Mouse (Mus musculus): ENCODE data around the gene Wdr43. TPM values are rescaled to one million over a fixed set of nuclear protein-coding genes. Genes with fewer than 3 reads are reported as not detected.
A peak's percentile ranks its signal among the peaks of the same experiment; 100 is the strongest.

Gene Wdr43
- polyA plus RNA-seq, 1 experiment from 2014 or later: 102 TPM

- no peaks in the 10 kb centered on the region for H3K27me3 ChIP-seq (ENCODE audit: low read depth, poor library complexity, severe bottlenecking)
- H3K4me1 ChIP-seq: peaks cover 13% of the 10 kb centered on the region
- no peak for DNase-seq (ENCODE audit: low spot score)
- no peak overlapping the region for H3K4me3 ChIP-seq
- H3K36me3 ChIP-seq: no peaks in the 10 kb centered on the region
- no peak overlapping the region for H3K27ac ChIP-seq (replicated peaks)
- H3K9me3 ChIP-seq (replicated peaks): no peaks in the 10 kb centered on the region
- 81% methylated on average over 5 of the region's 5 CpGs for WGBS
Observed at GRCm38 (mm10) chr17:71669511-71669910, 53.8 kb downstream of the Wdr43 start.

GRCm38 (mm10) chr17:71671840-71672546, 56.3 kb downstream of the Wdr43 start:
- H3K36me3 ChIP-seq: no peaks in the 10 kb centered on the region
- no peaks in the 10 kb centered on the region for H3K27me3 ChIP-seq (ENCODE audit: low read depth, poor library complexity, severe bottlenecking)
- DNase-seq (ENCODE audit: low spot score): peak; percentile 63
- WGBS: 55% methylated on average over 17 of the region's 17 CpGs
- H3K4me3 ChIP-seq: no peak overlapping the region
- no peaks in the 10 kb centered on the region for H3K9me3 ChIP-seq (replicated peaks)
- peaks cover 20% of the 10 kb centered on the region for H3K4me1 ChIP-seq
- H3K27ac ChIP-seq (replicated peaks): no peak overlapping the region

- peaks cover 20% of the 10 kb centered on the region for H3K4me1 ChIP-seq
- 60% methylated on average over 9 of the region's 9 CpGs for WGBS
- H3K36me3 ChIP-seq: no peaks in the 10 kb centered on the region
- H3K4me3 ChIP-seq: no peak within 1 kb of the TSS
- no peak within 1 kb of the TSS for H3K27ac ChIP-seq (replicated peaks)
- DNase-seq (ENCODE audit: low spot score): no peak
- H3K9me3 ChIP-seq (replicated peaks): no peaks in the 10 kb centered on the region
- no peaks in the 10 kb centered on the region for H3K27me3 ChIP-seq (ENCODE audit: low read depth, poor library complexity, severe bottlenecking)
Observed at GRCm38 (mm10) chr17:71673092-71673491, 57.4 kb downstream of the Wdr43 start, which contains the start of gene Togaram2. Gene Togaram2 (plus strand): TSS chr17:71673261.

- WGBS: 87% methylated on average over 9 of the region's 9 CpGs
- Histone ChIP-seq H3K27me3 (ENCODE audit: low read depth, poor library complexity, severe bottlenecking) (no peaks in the 10 kb centered on the region), H3K36me3 (no peaks in the 10 kb centered on the region), H3K4me3 (no peak overlapping the region), H3K27ac (replicated peaks) (no peak overlapping the region), H3K4me1 (peaks cover 20% of the 10 kb centered on the region), H3K9me3 (replicated peaks) (no peaks in the 10 kb centered on the region)
- no peak for DNase-seq (ENCODE audit: low spot score)
Observed at GRCm38 (mm10) chr17:71673936-71674335, 58.2 kb downstream of the Wdr43 start.

GRCm38 (mm10) chr17:71674886-71675285, 59.2 kb downstream of the Wdr43 start:
- 97% methylated on average over 18 of the region's 18 CpGs for WGBS
- Histone ChIP-seq H3K4me1 (peaks cover 20% of the 10 kb centered on the region), H3K9me3 (replicated peaks) (no peaks in the 10 kb centered on the region), H3K27me3 (ENCODE audit: low read depth, poor library complexity, severe bottlenecking) (no peaks in the 10 kb centered on the region), H3K27ac (replicated peaks) (no peak overlapping the region), H3K4me3 (no peak overlapping the region), H3K36me3 (no peaks in the 10 kb centered on the region)
- no peak for DNase-seq (ENCODE audit: low spot score)

- no peak for DNase-seq (ENCODE audit: low spot score)
- WGBS: 69% methylated on average over 14 of the region's 14 CpGs
- Histone ChIP-seq H3K9me3 (replicated peaks) (no peaks in the 10 kb centered on the region), H3K36me3 (no peaks in the 10 kb centered on the region), H3K27ac (replicated peaks) (no peak overlapping the region), H3K4me1 (peaks cover 12% of the 10 kb centered on the region), H3K4me3 (no peak overlapping the region), H3K27me3 (ENCODE audit: low read depth, poor library complexity, severe bottlenecking) (no peaks in the 10 kb centered on the region)
Observed at GRCm38 (mm10) chr17:71681666-71682065, 66.0 kb downstream of the Wdr43 start.

GRCm38 (mm10) chr17:71682379-71682778, 66.7 kb downstream of the Wdr43 start:
- WGBS: 84% methylated on average over 4 of the region's 4 CpGs
- Histone ChIP-seq H3K36me3 (no peaks in the 10 kb centered on the region), H3K27ac (replicated peaks) (no peak overlapping the region), H3K4me1 (peaks cover 11% of the 10 kb centered on the region), H3K27me3 (ENCODE audit: low read depth, poor library complexity, severe bottlenecking) (no peaks in the 10 kb centered on the region), H3K4me3 (no peak overlapping the region), H3K9me3 (replicated peaks) (no peaks in the 10 kb centered on the region)
- no peak for DNase-seq (ENCODE audit: low spot score)

GRCm38 (mm10) chr17:71683281-71683680, 67.6 kb downstream of the Wdr43 start:
- WGBS: 92% methylated on average over 6 of the region's 6 CpGs
- Histone ChIP-seq H3K4me1 (peaks cover 11% of the 10 kb centered on the region), H3K27me3 (ENCODE audit: low read depth, poor library complexity, severe bottlenecking) (no peaks in the 10 kb centered on the region), H3K9me3 (replicated peaks) (no peaks in the 10 kb centered on the region), H3K36me3 (no peaks in the 10 kb centered on the region), H3K27ac (replicated peaks) (no peak overlapping the region), H3K4me3 (no peak overlapping the region)
- DNase-seq (ENCODE audit: low spot score): no peak

GRCm38 (mm10) chr17:71684103-71684608, 68.5 kb downstream of the Wdr43 start:
- WGBS: 61% methylated on average over 5 of the region's 5 CpGs
- 0 out of 2 replicates have a peak, but pooled peaks cover 3% of the 10 kb centered on the region for H3K9me3 ChIP-seq (replicated peaks)
- H3K27me3 ChIP-seq (ENCODE audit: low read depth, poor library complexity, severe bottlenecking): no peaks in the 10 kb centered on the region
- no peak overlapping the region for H3K27ac ChIP-seq (replicated peaks)
- H3K4me3 ChIP-seq: no peak overlapping the region
- H3K4me1 ChIP-seq: peaks cover 11% of the 10 kb centered on the region
- DNase-seq (ENCODE audit: low spot score): no peak
- H3K36me3 ChIP-seq: no peaks in the 10 kb centered on the region

GRCm38 (mm10) chr17:71687436-71687835, 71.7 kb downstream of the Wdr43 start:
- H3K27me3 ChIP-seq (ENCODE audit: low read depth, poor library complexity, severe bottlenecking): no peaks in the 10 kb centered on the region
- peaks cover 6% of the 10 kb centered on the region for H3K4me1 ChIP-seq
- H3K36me3 ChIP-seq: no peaks in the 10 kb centered on the region
- H3K9me3 ChIP-seq (replicated peaks): 0 out of 2 replicates have a peak, but pooled peaks cover 3% of the 10 kb centered on the region
- H3K4me3 ChIP-seq: no peak overlapping the region
- H3K27ac ChIP-seq (replicated peaks): no peak overlapping the region
- 72% methylated on average over 9 of the region's 9 CpGs for WGBS
- no peak for DNase-seq (ENCODE audit: low spot score)

GRCm38 (mm10) chr17:71689903-71690302, 74.2 kb downstream of the Wdr43 start:
- WGBS: 84% methylated on average over 5 of the region's 5 CpGs
- Histone ChIP-seq H3K27ac (replicated peaks) (no peak overlapping the region), H3K4me1 (peaks cover 21% of the 10 kb centered on the region), H3K27me3 (ENCODE audit: low read depth, poor library complexity, severe bottlenecking) (no peaks in the 10 kb centered on the region), H3K4me3 (no peak overlapping the region), H3K36me3 (no peaks in the 10 kb centered on the region), H3K9me3 (replicated peaks) (0 out of 2 replicates have a peak, but pooled peaks cover 3% of the 10 kb centered on the region)
- DNase-seq (ENCODE audit: low spot score): no peak

GRCm38 (mm10) chr17:71691361-71691875, 75.7 kb downstream of the Wdr43 start:
- Histone ChIP-seq H3K27ac (replicated peaks) (peak overlapping the region; percentile 23; the same call in 1 of the 2 replicates), H3K4me3 (no peak overlapping the region), H3K9me3 (replicated peaks) (0 out of 2 replicates have a peak, but pooled peaks cover 3% of the 10 kb centered on the region), H3K36me3 (no peaks in the 10 kb centered on the region), H3K4me1 (peaks cover 29% of the 10 kb centered on the region), H3K27me3 (ENCODE audit: low read depth, poor library complexity, severe bottlenecking) (no peaks in the 10 kb centered on the region)
- DNase-seq (ENCODE audit: low spot score): no peak
- 85% methylated on average over 11 of the region's 11 CpGs for WGBS

- Histone ChIP-seq H3K27ac (replicated peaks) (peak overlapping the region; percentile 52), H3K4me1 (peaks cover 31% of the 10 kb centered on the region), H3K4me3 (no peak overlapping the region), H3K36me3 (no peaks in the 10 kb centered on the region), H3K27me3 (ENCODE audit: low read depth, poor library complexity, severe bottlenecking) (no peaks in the 10 kb centered on the region), H3K9me3 (replicated peaks) (0 out of 2 replicates have a peak, but pooled peaks cover 3% of the 10 kb centered on the region)
- peak; percentile 37 for DNase-seq (ENCODE audit: low spot score)
- 52% methylated on average over 5 of the region's 5 CpGs for WGBS
Observed at GRCm38 (mm10) chr17:71693313-71693712, 77.6 kb downstream of the Wdr43 start.

All from midbrain, embryonic 10.5 days (tissue).